Mouse (Mus musculus) cerebellum, adult 11 months (tissue): ENCODE measurements at regions not wholly inside any gene's neighbourhood (a gene's known extent, or its start where the extent isn't known, plus 50 kb on each side); places are given as distances from the start of the nearest gene placed in this dataset.

Source experiments
- DNase-seq: peaks from one replicate; pipeline ENCODE4 v3.0.0; 2022

GRCm38 (mm10) chr9:47279410-47279809, 250.6 kb upstream of the Cadm1 start:
- no peak for DNase-seq

GRCm38 (mm10) chr9:47280146-47280545, 249.8 kb upstream of the Cadm1 start:
- DNase-seq, result no peak

- no peak for DNase-seq
Observed at GRCm38 (mm10) chr9:47280598-47280997, 249.4 kb upstream of the Cadm1 start.

- DNase-seq, result no peak
Observed at GRCm38 (mm10) chr9:47283746-47284455, 246.1 kb upstream of the Cadm1 start.

- no peak for DNase-seq
Observed at GRCm38 (mm10) chr9:47286930-47287722, 242.8 kb upstream of the Cadm1 start.

GRCm38 (mm10) chr9:47288587-47289199, 241.3 kb upstream of the Cadm1 start:
- peak; percentile 49 for DNase-seq

GRCm38 (mm10) chr9:47300633-47301032, 229.3 kb upstream of the Cadm1 start:
- peak; percentile 73 for DNase-seq

- peak; percentile 97 for DNase-seq
Observed at GRCm38 (mm10) chr9:47307125-47307751, 222.7 kb upstream of the Cadm1 start.

GRCm38 (mm10) chr9:47307752-47308500, 222.0 kb upstream of the Cadm1 start:
- DNase-seq, result peak; percentile 62

GRCm38 (mm10) chr9:47313433-47313832, 216.5 kb upstream of the Cadm1 start:
- no peak for DNase-seq

- DNase-seq, result no peak
Observed at GRCm38 (mm10) chr9:47314236-47314635, 215.7 kb upstream of the Cadm1 start.

GRCm38 (mm10) chr9:47320345-47320744, 209.6 kb upstream of the Cadm1 start:
- no peak for DNase-seq

- no peak for DNase-seq
Observed at GRCm38 (mm10) chr9:47321106-47321789, 208.7 kb upstream of the Cadm1 start.

GRCm38 (mm10) chr9:47322293-47322692, 207.7 kb upstream of the Cadm1 start:
- DNase-seq, result no peak

GRCm38 (mm10) chr9:47323051-47323450, 206.9 kb upstream of the Cadm1 start:
- DNase-seq, result no peak

- no peak for DNase-seq
Observed at GRCm38 (mm10) chr9:47327575-47327974, 202.4 kb upstream of the Cadm1 start.

GRCm38 (mm10) chr9:47332929-47333328, 197.0 kb upstream of the Cadm1 start:
- DNase-seq, result no peak

GRCm38 (mm10) chr9:47338221-47338620, 191.8 kb upstream of the Cadm1 start:
- peak; percentile 39 for DNase-seq

- no peak for DNase-seq
Observed at GRCm38 (mm10) chr9:47346527-47347111, 183.4 kb upstream of the Cadm1 start.

GRCm38 (mm10) chr9:47350301-47350700, 179.7 kb upstream of the Cadm1 start:
- no peak for DNase-seq

- DNase-seq, result peak; percentile 68
Observed at GRCm38 (mm10) chr9:47351036-47351435, 178.9 kb upstream of the Cadm1 start.

GRCm38 (mm10) chr9:47353017-47353416, 177.0 kb upstream of the Cadm1 start:
- DNase-seq, result no peak
